Mouse (Mus musculus): ENCODE data around the gene Tpm4.

GRCm38 (mm10) chr8:72169098-72169668 lies 34.4 kb downstream of the Tpm4 start:
- TF ChIP-seq CTCF (IDR thresholded peaks at IDR 0.05) (no peak), POLR2A (IDR thresholded peaks at IDR 0.05; ENCODE audit: insufficient read depth, low read depth, low read length) (no peak)

Data from heart, adult 2 months (tissue).